Mouse (Mus musculus) intestine, postnatal 0 days (tissue): ENCODE results near the gene Chd9. TPM values are rescaled to one million over a fixed set of nuclear protein-coding genes. Genes with fewer than 3 reads are reported as not detected.

ENCODE experiments used
- ATAC-seq: fragments of 200-750 bp; cut with Nextera tagmentation; 2 replicates; pipeline ENCODE4 v1.8.0; 2017; ENCODE audit warnings: mild to moderate bottlenecking, moderate TSS enrichment, moderate library complexity
- H3K27ac ChIP-seq: fragments of 300-500 bp; sonication (generic); 2 replicates; pipeline ENCODE4 v1.5.1; 2014; ENCODE audit warnings: mild to moderate bottlenecking, low read depth, low read length, moderate library complexity
- H3K27me3 ChIP-seq: fragments of 300-500 bp; sonication (generic); replicated peaks from 2 replicates; pipeline ENCODE4 v1.6.1; 2014; ENCODE audit warnings: low read length, mixed read lengths; ENCODE audit not compliant: control insufficient read depth, insufficient read depth
- H3K36me3 ChIP-seq: fragments of 300-500 bp; sonication (generic); 2 replicates; pipeline ENCODE4 v1.6.1; 2014; ENCODE audit warnings: mild to moderate bottlenecking, moderate library complexity; ENCODE audit not compliant: control insufficient read depth, insufficient read depth
- H3K4me1 ChIP-seq: fragments of 300-500 bp; sonication (generic); replicated peaks from 2 replicates; pipeline ENCODE4 v1.6.1; 2014; ENCODE audit warnings: antibody characterized with exemption, low read length, mixed read lengths; ENCODE audit not compliant: control insufficient read depth, insufficient read depth
- H3K4me2 ChIP-seq: fragments of 300-500 bp; sonication (generic); replicated peaks from 2 replicates; pipeline ENCODE4 v1.6.1; 2014; ENCODE audit warnings: low read depth, mild to moderate bottlenecking, moderate library complexity
- H3K4me3 ChIP-seq: fragments of 300-500 bp; sonication (generic); 2 replicates; pipeline ENCODE4 v1.5.1; 2014; ENCODE audit warnings: low read depth, low read length
- H3K9ac ChIP-seq: fragments of 300-500 bp; sonication (generic); 2 replicates; pipeline ENCODE4 v1.6.1; 2014; ENCODE audit warnings: mild to moderate bottlenecking, low read depth, low read length
- H3K9me3 ChIP-seq: fragments of 300-500 bp; sonication (generic); 2 replicates; pipeline ENCODE4 v1.6.1; 2016; ENCODE audit warnings: mixed run types; ENCODE audit not compliant: control insufficient read depth
- CTCF ChIP-seq: sonication (generic); IDR thresholded peaks from 2 replicates; pipeline ENCODE4 v1.5.1; 2016; ENCODE audit warnings: low read depth, mild to moderate bottlenecking, control low read depth, antibody characterized with exemption, moderate library complexity
- WGBS: fragments of 180-500 bp; shearing (Covaris S2); extraction: QIAGEN DNeasy Blood & Tissue Kit; methylation state at CpG from one replicate; pipeline ENCODE4 v1.1.7; 2014; 5-methylcytosine and 5-hydroxymethylcytosine counted together
- polyA plus RNA-seq: library from polyadenylated mRNA; unstranded; fragments of >200 nt; fragmentation: Nextera tagmentation; extraction: Ambion mirVana; gene quantifications from 2 replicates; pipeline ENCODE4 v1.2.1, GENCODE M21; 2015

The Chd9 gene
- polyA plus RNA-seq, 1 experiment from 2014 or later: 236 TPM

GRCm38 (mm10) chr8:90816061-90816882 is 11.9 kb upstream of the Chd9 start:
- Histone ChIP-seq H3K4me2 (no peak overlapping the region), H3K27ac (no peak overlapping the region), H3K27me3 (no peaks in the 10 kb centered on the region), H3K4me3 (no peak overlapping the region), H3K36me3 (no peaks in the 10 kb centered on the region), H3K4me1 (no peaks in the 10 kb centered on the region), H3K9ac (no peak overlapping the region), H3K9me3 (no peaks in the 10 kb centered on the region)
- no peak for TF ChIP-seq CTCF
- WGBS: 73% methylated on average over 23 of the region's 23 CpGs
- ATAC-seq: no peak

- Histone ChIP-seq H3K27ac (no peak within 1 kb of the TSS), H3K9ac (no peak within 1 kb of the TSS), H3K9me3 (no peaks in the 10 kb centered on the region), H3K4me1 (no peaks in the 10 kb centered on the region), H3K4me3 (no peak within 1 kb of the TSS), H3K4me2 (no peak within 1 kb of the TSS), H3K36me3 (no peaks in the 10 kb centered on the region), H3K27me3 (no peaks in the 10 kb centered on the region)
- no peak for ATAC-seq
- WGBS: 61% methylated on average over 2 of the region's 2 CpGs
- TF ChIP-seq CTCF: no peak
These were observed 10.9 kb upstream of the Chd9 start, which contains the start of gene Gm19935 for GRCm38 (mm10) chr8:90817293-90817692. Gm19935 (minus strand) TSS chr8:90817393.

GRCm38 (mm10) chr8:90819561-90820320 is 8.4 kb upstream of the Chd9 start:
- no peak for TF ChIP-seq CTCF
- 84% methylated on average over 9 of the region's 9 CpGs for WGBS

GRCm38 (mm10) chr8:90820321-90820696 is 7.8 kb upstream of the Chd9 start:
- H3K4me3 ChIP-seq: no peak overlapping the region
- H3K27me3 ChIP-seq: no peaks in the 10 kb centered on the region
- H3K36me3 ChIP-seq: no peaks in the 10 kb centered on the region
- no peak overlapping the region for H3K4me2 ChIP-seq
- no peak for ATAC-seq
- no peaks in the 10 kb centered on the region for H3K4me1 ChIP-seq
- no peak overlapping the region for H3K9ac ChIP-seq
- no peaks in the 10 kb centered on the region for H3K9me3 ChIP-seq
- no peak overlapping the region for H3K27ac ChIP-seq
- TF ChIP-seq CTCF: no peak
- WGBS: 65% methylated on average over 4 of the region's 4 CpGs

More at GRCm38 (mm10) chr8:90819561-90820320, 8.4 kb upstream of the Chd9 start:
- Histone ChIP-seq H3K36me3 (no peaks in the 10 kb centered on the region), H3K27ac (no peak overlapping the region), H3K9me3 (no peaks in the 10 kb centered on the region), H3K4me1 (no peaks in the 10 kb centered on the region), H3K9ac (no peak overlapping the region), H3K27me3 (no peaks in the 10 kb centered on the region), H3K4me3 (no peak overlapping the region), H3K4me2 (no peak overlapping the region)
- ATAC-seq: no peak

GRCm38 (mm10) chr8:90822443-90822842 is 5.7 kb upstream of the Chd9 start:
- no peak overlapping the region for H3K4me3 ChIP-seq
- 13% methylated on average over 11 of the region's 11 CpGs for WGBS
- no peaks in the 10 kb centered on the region for H3K4me1 ChIP-seq
- no peak for ATAC-seq
- no peak overlapping the region for H3K4me2 ChIP-seq
- no peak overlapping the region for H3K9ac ChIP-seq
- no peaks in the 10 kb centered on the region for H3K27me3 ChIP-seq
- H3K9me3 ChIP-seq: no peaks in the 10 kb centered on the region
- H3K27ac ChIP-seq: no peak overlapping the region
- no peak for TF ChIP-seq CTCF
- no peaks in the 10 kb centered on the region for H3K36me3 ChIP-seq

GRCm38 (mm10) chr8:90825459-90825871 is 2.7 kb upstream of the Chd9 start:
- H3K9ac ChIP-seq: no peak overlapping the region
- 0 out of 2 replicates have a peak, but pooled peaks cover 4% of the 10 kb centered on the region for H3K4me1 ChIP-seq
- 0 out of 2 replicates have a peak overlapping the region, but pooled peaks have one; percentile 11 for H3K4me3 ChIP-seq
- H3K36me3 ChIP-seq: no peaks in the 10 kb centered on the region
- WGBS: 41% methylated on average over 9 of the region's 9 CpGs
- peak overlapping the region; percentile 50 for H3K4me2 ChIP-seq
- H3K9me3 ChIP-seq: no peaks in the 10 kb centered on the region
- H3K27me3 ChIP-seq: no peaks in the 10 kb centered on the region
- peak overlapping the region; percentile 92 for H3K27ac ChIP-seq
- ATAC-seq: peak; percentile 92
- no peak for TF ChIP-seq CTCF
